10 mouse cellular contexts compared by ENCODE assay signal in genomic region chr7:130750752-130751490, GRCm38 (mm10). TPM values are rescaled to one million over a fixed set of nuclear protein-coding genes. Genes with fewer than 3 reads are reported as not detected.
DNase-seq lines count a peak whose midpoint lies in the region; ATAC-seq lines count a peak whose summit lies in the region.
"Had no signal": no experiment of that assay in that cellular context is flagged by ENCODE, and none has a peak within 500 bp of the region (broad histone marks: within the 10 kb centered on the region; RNA-seq: fewer than 3 reads in every experiment).

No protein-coding gene starts in this region.

- 9% methylated on average over 17 of the region's 17 CpGs for WGBS in forebrain, embryonic 13.5 days

- peak; percentile 45 for DNase-seq in right cerebral cortex, postnatal 4 days
- DNase-seq in right cerebral cortex, adult 18-20 months: no peak
- peak; percentile 76 for DNase-seq in mesoderm, embryonic 11.5 days (ENCODE audit: low read depth, low spot score)
- DNase-seq in testis, postnatal 14 days (ENCODE audit: low spot score): peak; percentile 31
- DNase-seq in gastrocnemius, postnatal 10 days: no peak
- no peak for DNase-seq in adrenal gland, postnatal 25 days
- DNase-seq: cerebellum, adult 9-10 months had no signal

- H3K9me3 ChIP-seq in forebrain, embryonic 13.5 days (replicated peaks): no peaks in the 10 kb centered on the region
- H3K9me3 ChIP-seq: heart, embryonic 15.5 days had no signal

- peaks cover 33% of the 10 kb centered on the region for H3K4me1 ChIP-seq in forebrain, embryonic 13.5 days

- H3K27ac ChIP-seq in forebrain, embryonic 13.5 days: peak overlapping the region; percentile 92
- H3K27ac ChIP-seq: heart, embryonic 15.5 days had no signal

- no peaks in the 10 kb centered on the region for H3K27me3 ChIP-seq in forebrain, embryonic 13.5 days
- H3K27me3 ChIP-seq: heart, embryonic 15.5 days had no signal

- peaks cover 77% of the 10 kb centered on the region for H3K36me3 ChIP-seq in forebrain, embryonic 13.5 days (ENCODE audit: poor library complexity, severe bottlenecking)

- H3K4me3 ChIP-seq in forebrain, embryonic 13.5 days: no peak overlapping the region
- H3K4me3 ChIP-seq: heart, embryonic 15.5 days had no signal

- peak; percentile 89 for ATAC-seq in forebrain, embryonic 13.5 days
- ATAC-seq in erythroblast, adult 5-6 weeks (replicated peaks; ENCODE audit: low FRiP score, poor library complexity, severe bottlenecking): no peak

- peak overlapping the region; percentile 34; the same call in 1 of the 2 replicates for H3K9ac ChIP-seq in forebrain, embryonic 13.5 days
- H3K9ac ChIP-seq: heart, embryonic 15.5 days had no signal

- peak overlapping the region; percentile 19 for H3K4me2 ChIP-seq in forebrain, embryonic 13.5 days
- H3K4me2 ChIP-seq: heart, embryonic 15.5 days had no signal

RNA-seq across cellular contexts. Expression of gene Btbd16, which starts 22.9 kb away (rescaled TPM):
- not detected in 2 replicates for polyA plus RNA-seq in forebrain, embryonic 13.5 days (2015; fragmentation: Nextera tagmentation; extraction: Ambion mirVana)
- under 1 TPM in 1 of 2 experiments, not detected in 1; 0.16 TPM for total RNA-seq in gastrocnemius, postnatal 10 days (2021)
- total RNA-seq in erythroblast, adult 5-6 weeks (2015; ENCODE audit: low replicate concordance): not detected in 2 replicates
- not detected in 2 replicates for total RNA-seq in erythroblast, adult 5-6 weeks (2017; ENCODE audit: low replicate concordance)
- not detected in 2 replicates for total RNA-seq in adrenal gland, postnatal 25 days (2021)

Comparison
In these comparisons a context has a peak if more than half of its experiments do, and no peak if none do; other contexts are left out.
1. DNase-seq: peak in right cerebral cortex, postnatal 4 days (single experiment), mesoderm, embryonic 11.5 days (single experiment) and testis, postnatal 14 days (single experiment); none in right cerebral cortex, adult 18-20 months (single experiment), gastrocnemius, postnatal 10 days (single experiment) and adrenal gland, postnatal 25 days (single experiment).